Mouse (Mus musculus) layer of hippocampus, adult 9-11 months (tissue): ENCODE data around the gene Klk1b1.
"Not testable (repeated sequence)": the region's sequence is repeated elsewhere in the genome, so short reads cannot be mapped to it uniquely, and the experiment has no call there.

Source experiments
- DNase-seq: peaks from one replicate; pipeline ENCODE4 v3.0.0; 2022

Gene Klk1b1

DNA sequence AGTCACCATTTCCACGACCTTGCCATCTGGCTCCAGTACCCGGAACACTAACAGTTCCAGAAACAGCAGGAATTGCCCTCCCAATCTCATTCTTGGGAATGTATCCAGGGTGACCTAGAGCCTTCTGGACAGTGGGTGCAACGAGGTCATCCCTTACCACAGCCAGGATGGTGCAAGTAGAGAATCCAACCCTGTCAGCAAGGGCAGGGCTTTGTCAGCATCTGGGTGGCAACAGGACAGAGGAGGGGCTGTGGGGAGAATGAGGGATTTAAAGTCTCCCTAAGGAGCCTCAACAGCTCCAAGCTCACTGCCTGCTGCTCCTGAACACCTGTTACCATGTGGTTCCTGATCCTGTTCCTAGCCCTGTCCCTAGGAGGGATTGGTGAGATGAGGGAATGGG, at the start of gene Klk1b1:
Gene Klk1b1, plus strand, starts transcription at position 301 of the 400 bp plus-strand sequence.
- DNase-seq: no peak

DNA sequence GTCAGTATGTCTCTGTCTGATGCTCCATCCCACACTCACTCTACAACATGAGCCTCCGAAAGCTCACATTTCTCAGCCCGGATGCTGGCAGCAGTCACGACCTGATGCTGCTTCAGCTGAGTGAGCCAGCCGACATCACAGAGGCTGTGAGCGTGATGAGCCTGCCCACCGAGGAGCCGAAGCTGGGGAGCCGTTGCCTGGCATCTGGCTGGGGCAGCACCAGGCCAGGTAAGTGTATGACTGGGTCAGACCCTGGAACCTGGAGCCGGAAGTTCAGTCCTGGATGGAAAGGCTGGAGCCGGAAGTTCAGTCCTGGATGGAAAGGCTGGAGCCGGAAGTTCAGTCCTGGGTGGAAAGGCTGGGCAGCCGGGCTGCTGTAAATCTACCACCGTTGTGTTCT, 48.1 kb upstream of the Klk1b1 start:
- no peak for DNase-seq

DNA sequence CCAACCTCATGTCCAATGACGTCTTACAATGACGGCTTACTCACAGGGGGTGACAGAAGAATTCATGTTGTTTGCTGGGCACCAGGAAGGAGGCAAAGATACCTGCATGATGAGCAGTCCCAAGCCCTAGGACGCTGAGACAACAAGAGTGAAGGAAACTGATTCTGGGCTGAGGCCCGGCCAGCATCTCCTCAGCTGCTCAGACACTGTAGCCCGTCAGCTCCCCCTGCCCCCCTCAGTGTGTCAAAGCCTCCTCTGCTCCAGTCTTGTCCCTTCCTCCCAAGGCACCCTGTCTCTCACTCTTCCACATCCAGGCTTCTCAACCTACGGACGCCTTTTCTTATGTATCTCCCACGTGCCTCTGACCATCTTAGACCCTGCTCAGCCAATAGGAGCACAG, 47.7 kb upstream of the Klk1b1 start:
- no peak for DNase-seq

DNA sequence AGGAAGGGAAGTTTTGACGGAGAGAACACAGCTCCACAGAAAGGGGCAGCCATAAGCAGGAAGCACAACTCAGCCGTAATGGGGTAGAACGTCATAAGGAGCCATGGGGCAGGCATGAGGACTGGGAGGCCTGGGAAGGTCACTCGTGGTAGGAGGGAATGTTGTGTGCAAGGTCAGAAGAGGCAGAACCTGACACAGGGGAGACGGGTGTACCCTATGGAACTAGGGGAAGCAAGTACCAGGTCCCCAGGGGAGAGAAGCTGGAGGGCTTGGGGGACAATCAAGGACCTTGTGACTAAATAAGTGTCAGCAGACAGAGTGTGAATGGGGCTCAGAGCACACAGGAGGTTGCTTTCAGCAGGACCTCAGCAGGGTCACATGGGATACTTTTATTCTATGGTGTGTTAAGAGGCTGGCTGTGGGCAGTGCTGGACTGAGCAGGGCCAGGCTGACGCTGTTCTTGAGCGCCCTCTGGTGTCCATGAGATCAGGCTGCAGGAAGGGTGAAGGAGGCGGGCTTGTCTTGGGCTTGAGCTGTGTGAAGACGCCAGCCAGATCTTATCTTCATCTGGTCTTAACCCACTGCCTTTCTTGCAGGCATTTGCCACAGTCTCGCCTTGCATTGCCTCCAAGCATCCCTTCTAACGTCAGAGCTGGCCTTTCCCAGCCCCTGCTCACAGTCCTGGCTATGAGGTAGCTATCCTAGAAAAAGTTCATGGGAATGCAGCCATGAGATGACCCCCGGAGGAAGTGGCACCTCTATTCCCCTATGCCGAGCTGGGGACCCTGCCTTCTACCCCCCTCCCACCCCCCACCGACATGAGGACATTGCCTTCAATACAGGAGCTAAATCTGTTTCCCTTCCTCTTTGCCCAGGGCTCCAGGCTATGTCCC, 46.7 kb upstream of the Klk1b1 start:
- DNase-seq: peak; percentile 37

DNA sequence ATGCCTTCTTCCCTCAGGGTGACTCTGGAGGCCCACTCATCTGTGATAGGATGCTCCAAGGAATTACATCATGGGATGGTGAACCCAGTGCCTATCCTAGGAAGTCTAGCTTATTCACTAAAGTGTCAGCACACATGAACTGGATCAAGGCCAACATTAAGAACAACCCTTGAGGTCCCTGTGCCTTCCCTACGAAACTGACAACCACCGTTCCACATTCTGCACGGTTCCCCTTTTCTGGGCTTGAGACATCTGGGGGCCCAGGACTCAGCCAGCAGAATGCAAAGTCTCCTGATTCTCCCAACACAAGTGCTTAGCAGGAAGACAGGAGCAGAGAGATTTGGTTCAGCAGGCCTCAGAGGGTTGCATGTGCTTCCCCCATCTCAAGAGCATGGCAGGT, 46.0 kb upstream of the Klk1b1 start:
- no peak for DNase-seq

DNA sequence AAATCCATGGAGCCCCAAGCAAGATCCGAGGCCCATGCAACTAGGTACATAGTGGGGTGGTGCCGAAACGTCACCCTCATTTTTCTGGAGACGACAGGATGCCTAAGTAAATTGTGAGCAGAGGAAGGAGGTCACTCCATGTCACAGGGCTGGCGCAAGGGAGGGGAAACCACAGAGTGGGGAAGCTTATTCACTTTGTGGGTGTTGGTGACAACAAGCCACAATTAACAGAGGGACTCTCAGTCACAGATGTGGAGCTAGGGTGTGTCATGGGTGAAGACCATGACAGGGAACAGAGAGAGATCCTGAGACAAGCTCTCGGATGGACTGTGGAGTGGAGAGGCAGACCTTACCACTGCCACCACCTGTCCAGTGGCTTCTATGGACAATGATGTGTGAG, 45.5 kb upstream of the Klk1b1 start:
- DNase-seq: no peak

DNA sequence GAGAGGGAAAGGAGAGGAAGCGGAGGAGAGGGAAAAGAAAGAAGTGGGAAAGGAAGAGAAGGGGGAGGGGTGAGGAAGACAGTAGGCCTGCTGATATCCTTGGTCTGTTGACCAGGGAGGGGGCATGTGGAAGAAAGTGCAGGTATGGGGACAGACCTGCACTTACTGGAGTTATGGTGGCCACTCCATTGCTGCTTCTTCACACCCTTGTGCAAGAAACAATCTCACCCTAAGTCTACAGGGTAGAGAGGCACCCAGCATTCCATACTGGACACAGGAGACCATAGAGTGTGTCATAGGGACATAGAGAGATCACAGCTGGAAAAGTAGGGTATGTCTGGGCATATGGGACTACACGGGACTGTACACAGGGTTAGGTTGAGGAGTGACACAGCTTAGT, 44.6 kb upstream of the Klk1b1 start:
- no peak for DNase-seq

DNA sequence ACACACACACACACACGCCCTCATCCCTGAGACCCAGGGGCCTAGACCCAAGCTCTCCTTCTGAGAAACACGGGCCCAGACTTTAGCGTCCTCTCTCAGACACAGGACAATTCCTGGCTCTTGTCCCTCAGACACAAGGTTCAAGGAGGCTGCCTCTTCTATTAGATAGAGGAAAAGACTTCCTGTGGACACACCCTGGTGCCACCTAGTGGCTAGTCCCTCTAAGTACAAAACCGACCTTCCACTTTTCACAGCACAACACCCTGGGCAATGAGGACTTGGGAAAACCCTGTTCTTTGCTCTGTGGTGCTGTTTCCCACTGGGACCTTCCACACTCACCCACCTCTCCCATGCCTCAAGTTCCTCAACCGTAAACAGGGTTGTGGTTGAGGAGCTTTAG, 40.6 kb upstream of the Klk1b1 start:
- no peak for DNase-seq

DNA sequence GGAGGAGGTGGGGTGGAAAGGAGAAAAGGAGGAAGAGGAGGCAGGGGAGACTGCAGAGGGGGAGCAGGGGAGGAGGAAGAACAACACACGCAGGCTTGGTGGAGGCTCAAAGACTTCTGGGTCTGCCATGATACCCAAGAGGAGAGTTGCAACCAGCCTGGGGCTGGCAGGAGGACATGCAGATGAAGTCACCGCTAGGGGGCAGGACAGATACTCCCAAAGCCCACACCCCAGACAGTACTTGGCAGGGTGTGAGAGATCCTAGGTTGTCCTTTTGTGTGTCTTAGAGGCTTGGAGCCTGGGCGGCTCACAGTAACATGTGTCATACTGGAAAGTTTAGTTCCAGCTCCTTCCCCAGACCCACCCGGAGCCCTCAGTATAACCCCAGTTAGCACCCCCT, 38.0 kb upstream of the Klk1b1 start:
- no peak for DNase-seq

DNA sequence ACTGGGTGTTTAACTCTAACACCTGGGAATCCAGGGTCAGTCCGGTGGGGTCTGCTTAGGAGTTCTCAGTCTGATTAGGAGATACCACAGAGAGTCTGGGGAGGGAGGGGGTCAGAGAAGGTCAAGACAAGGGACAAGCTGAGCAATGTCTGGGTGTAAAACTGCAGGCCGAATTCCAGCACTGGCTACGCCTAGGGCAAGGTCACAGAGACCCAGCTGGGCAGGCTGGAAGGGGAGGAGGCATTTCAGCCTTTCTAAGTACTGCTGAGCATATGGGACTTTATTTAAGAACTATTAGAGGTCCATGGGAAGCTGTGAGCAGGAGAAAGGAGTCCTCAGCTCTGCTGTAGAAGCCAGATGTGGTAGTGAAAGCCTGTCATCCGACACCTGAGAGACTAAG, 34.2 kb upstream of the Klk1b1 start:
- DNase-seq: no peak

DNA sequence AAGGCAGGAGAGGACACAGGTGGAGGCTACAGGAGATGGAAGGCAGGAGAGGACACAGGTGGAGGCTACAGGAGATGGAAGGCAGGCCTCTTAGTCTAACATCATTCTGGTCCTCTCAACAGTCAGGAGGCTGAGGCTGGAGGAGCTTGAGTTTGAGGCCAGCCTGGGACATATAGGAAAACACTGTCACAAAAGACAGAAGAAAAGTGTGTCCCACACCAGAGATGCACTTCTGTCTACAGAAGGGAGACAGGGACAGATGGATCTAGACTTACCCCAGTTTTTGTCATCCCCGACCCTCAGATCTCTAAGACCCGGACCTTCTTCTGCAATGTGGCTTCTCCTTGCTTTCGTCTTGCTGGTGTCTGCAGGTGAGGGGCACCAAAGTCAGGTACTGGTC, 33.1 kb upstream of the Klk1b1 start, which contains the start of gene Klk15:
Gene Klk15, plus strand, starts transcription at position 301 of the 400 bp plus-strand sequence.
- no peak for DNase-seq

DNA sequence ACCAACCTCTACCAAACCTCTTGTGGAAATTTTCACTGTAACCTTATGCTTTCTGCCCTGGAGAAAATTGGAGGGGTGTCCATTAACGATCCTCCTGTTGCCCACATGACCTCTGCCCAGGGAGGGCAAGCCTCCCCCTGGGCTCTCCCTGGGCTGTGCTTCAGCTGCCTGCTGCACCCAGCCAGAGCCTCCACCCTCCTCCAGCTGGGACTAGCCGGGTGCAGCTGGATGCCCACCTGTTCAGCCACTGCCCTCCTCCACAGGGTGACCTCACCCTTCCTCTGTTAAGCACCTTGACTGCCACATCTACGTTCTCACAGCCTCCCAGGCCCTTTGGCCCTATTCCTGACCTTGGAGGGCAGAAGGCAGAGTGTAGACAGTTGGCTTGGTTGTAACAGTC, 31.8 kb upstream of the Klk1b1 start:
- DNase-seq: no peak

DNA sequence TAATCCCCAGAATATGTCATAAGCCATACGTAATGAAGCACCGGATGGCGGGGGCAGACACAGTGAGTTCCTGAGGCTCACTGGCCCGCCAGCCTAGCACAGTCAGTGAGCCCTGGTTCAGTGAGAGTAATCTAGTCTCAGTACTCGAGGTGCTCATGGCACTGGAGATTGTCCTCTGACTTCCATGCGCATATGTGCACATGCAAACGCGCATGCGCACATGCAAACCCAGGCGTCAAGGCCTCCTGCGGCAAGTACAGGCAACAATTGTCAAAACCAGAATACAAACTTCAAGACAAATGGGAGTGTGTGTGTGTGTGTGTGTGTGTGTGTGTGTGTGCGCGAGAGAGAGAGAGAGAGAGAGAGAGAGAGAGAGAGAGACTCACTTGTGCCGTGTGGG, 30.0 kb upstream of the Klk1b1 start:
- no peak for DNase-seq

DNA sequence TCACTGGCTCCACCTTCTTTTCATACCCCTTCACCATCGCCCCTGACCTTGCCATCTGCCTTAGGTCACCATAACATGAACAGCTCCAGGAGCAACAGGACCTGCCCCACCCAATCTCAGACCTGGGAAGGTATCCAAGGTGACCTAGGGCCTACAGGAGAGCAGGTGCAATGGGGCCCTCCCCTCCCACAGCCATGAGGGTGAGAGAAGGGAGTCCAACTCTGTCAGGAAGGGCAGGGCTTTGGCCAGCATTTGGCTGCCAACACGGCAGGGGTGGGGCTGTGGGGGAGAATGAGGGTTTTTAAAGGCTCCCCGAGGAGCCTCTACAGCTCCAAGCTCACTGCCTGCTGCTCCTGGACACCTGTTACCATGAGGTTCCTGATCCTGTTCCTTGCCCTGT, 24.3 kb upstream of the Klk1b1 start:
- DNase-seq: not testable (repeated sequence)

DNA sequence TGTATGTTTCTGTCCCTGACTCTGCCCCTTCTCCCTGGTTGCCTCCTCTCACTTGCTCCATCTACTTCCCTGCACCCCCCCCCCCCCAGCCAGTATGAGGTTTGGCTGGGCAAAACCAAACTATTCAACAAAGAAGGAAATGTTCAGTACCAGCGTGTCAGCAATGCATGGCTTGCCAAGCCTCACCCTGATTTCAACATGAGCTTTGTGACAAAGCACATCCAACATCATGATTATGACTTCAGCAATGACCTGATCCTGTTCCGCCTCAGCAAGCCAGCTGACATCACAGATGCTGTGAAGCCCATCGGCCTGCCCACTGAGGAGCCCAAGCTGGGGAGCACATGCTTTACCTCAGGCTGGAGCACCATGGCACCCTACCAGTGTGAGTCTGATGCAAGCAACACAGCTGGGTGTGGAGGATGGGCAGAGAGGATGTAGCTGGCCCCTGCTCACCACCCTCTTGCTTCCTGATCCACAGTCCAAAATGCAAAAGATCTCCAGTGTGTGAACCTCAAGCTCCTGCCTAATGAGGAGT, 21.8 kb upstream of the Klk1b1 start:
- DNase-seq: no peak

DNA sequence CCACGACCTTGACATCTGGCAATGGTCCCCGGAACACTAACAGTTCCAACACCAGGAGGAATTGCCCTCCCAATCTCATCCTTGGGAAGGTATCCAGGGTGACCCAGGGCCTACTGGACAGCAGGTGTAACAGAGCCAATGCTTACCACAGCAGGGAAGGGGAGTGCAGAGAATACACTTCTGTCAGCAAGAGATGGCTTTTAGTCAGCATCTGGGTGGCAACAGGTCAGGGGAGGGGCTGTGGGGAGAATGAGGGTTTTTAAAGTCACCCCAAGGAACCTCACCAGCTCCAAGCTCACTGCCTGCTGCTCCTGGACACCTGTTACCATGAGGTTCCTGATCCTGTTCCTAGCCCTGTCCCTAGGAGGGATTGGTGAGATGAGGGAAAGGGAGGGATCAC, 16.2 kb upstream of the Klk1b1 start, which contains the start of gene Klk1b8:
Gene Klk1b8, plus strand, starts transcription at position 301 of the 400 bp plus-strand sequence.
- DNase-seq: no peak

DNA sequence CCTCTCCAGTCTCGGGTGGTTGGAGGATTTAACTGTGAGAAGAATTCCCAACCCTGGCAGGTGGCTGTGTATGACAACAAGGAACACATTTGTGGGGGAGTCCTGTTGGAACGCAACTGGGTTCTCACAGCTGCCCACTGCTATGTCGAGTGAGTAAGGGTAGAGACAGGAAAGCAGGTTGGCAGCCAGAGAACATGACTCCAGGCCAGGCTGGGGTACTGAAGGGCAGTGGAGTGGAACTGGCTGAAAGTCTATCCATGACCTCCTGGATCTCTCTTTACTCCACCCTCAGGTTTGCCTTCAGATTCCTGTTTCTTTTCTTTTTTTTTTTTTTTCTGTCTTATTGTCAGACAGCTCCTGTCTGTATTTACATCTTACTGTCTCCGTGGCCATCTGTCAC, 13.8 kb upstream of the Klk1b1 start:
- DNase-seq: peak; percentile 42

DNA sequence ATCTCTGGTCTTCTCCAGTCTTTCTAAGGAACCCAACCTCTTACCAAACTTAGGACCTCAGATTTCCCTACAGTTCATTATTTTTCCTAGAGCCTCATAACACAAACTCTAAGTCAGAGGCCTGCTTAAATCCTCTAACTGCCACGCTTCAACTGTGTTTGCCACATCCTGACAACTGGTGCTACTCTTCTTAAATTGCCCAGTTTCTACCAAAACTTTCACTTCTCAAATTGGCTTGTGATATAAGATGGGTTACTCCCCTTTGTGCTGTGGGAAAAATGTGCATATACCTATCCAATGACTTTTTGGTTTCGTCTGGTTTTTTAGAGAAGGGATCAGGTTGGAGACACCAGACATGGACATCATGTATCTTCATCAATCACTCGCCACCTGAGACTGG, 507 bp downstream of the Klk1b1 start:
- no peak for DNase-seq

DNA sequence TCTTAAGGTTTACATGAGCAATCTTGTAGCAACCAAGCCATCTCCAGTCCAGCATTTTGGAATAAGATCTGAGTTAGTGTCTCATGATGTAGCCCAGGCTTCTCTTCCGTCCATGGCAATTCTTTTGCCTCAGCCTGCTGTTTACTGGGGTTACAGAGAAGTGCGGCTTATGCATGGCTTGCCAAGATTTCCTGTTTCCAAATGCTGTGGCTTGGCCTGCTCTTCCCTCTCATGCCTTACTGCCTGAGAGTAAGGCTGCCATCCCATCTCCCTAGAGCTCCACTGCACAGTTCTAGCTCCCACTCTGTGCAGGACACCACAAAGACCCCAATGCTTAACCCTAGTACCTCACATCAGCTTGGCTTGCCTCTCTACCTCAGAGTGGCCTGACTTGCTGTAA, 1.1 kb downstream of the Klk1b1 start:
- DNase-seq: no peak

DNA sequence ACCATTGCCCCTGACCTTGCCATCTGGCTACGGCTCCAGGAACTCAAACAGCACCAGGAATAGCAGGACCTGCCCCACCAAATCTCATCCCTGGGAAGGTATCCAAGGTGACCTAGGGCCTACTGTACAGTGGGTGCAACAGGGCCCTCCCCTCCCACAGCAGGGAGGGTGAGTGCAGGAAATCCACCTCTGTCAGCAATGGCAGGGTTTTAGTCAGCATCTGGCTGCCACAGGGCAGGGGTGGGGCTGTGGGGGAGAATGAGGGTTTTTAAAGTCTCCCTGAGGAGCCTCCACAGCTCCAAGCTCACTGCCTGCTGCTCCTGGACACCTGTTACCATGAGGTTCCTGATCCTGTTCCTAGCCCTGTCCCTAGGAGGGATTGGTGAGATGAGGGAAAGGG, 9.2 kb downstream of the Klk1b1 start, which contains the start of gene Klk1b9:
Gene Klk1b9, plus strand, starts transcription at position 301 of the 400 bp plus-strand sequence.
- not testable (repeated sequence) for DNase-seq

DNA sequence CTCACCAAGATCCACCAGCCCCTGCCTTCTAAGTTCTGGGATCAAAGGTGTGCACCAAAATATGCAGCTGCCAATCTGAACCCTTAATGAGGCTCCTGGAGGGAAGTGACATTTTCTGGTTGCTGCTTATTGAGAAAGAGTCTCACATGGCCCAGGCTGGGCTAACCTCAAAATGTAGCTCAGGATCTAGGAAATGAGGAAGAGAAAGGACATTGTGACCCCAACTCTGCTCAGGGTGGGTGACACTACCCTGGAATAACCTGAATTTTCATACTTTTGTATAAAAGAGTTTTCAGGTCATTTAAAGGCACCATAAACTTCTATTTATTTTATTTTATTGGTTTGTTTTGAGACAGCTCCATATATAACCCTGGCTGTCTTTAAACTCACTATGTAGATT, 19.1 kb downstream of the Klk1b1 start:
- DNase-seq: no peak

DNA sequence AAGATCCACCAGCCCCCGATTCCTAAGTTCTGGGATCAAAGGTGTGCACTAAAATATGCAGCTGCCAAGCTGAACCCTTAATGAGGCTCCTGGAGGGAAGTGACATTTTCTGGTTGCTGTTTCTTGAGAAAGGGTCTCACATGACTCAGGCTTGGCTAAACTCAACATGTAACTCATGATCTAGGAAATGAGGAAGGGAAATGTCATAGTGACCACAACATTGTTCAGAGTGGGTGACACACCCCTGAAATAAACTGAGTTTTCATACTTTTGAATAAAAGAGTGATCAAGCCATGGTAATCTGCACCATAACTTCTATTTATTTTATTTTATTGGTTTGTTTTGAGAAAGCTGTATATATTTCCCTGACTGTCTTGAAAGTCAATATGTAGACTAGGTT, 28.3 kb downstream of the Klk1b1 start:
- DNase-seq: not testable (repeated sequence)

DNA sequence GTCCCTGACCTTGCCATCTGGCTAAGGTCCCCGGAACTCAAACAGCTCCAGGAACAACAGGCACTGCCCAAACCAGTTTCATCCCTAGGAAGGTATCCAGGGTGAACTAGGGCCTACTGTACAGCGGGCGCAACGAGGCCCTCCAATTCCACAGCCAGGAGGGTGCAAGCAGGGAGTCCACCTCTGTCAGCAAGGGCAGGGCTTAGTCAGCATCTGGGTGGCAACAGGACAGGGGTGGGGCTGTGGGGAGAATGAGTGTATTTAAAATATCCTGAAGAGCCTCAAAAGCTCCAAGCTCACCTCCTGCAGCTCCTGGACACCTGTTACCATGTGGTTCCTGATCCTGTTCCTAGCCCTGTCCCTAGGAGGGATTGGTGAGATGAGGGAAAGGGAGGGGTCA, 29.0 kb downstream of the Klk1b1 start, which contains the start of gene Klk1b11:
Gene Klk1b11, plus strand, starts transcription at position 301 of the 400 bp plus-strand sequence.
- DNase-seq: not testable (repeated sequence)

DNA sequence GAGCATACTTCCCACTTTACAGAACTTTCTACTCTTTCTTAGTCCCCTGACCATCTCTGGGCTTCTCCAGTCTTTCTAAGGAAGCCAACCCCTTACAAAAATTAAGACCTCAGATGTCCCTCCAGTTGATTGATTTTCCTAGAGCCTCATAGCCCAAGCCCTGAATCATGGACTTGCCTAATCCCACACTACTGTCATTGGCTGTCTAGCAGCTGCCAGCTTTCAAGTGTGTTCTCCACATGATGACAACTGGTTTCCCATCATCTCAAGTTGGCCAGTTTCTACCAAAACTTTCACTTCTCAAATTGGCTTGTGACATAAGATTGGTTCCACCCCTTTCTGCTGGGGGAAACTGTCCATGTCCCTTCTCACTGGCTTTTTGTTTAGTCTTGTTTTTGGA, 38.3 kb downstream of the Klk1b1 start:
- DNase-seq: no peak
